Mouse (Mus musculus): ENCODE data around the gene Scnn1b.

Gene Scnn1b

GRCm38 (mm10) chr7:121924361-121924760, 59.5 kb downstream of the Scnn1b start:
- no peak for DNase-seq

- no peak for DNase-seq
Measured at GRCm38 (mm10) chr7:121927882-121928281, 63.0 kb downstream of the Scnn1b start.

DNA sequence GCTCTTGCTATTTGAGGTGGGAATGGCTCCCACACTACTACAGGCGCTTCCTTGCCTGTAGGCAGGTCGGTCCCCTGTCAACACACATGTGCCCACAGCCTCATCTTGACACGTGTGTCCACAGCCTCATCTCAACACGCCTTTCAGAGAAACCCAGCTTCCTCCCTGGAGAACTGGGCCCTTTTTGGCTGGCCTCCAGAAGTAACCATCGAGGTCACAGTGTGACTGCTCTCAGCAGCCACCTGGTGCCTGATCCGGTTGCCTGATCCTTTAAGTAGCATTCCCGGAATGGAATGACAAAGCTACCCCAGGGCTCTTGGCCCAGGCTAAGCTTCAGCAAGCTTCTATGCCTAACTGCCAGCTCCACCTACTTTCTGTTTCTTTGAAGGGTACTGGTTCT, 66.4 kb downstream of the Scnn1b start:
- peak; percentile 55 for DNase-seq

GRCm38 (mm10) chr7:121933675-121934074, 68.8 kb downstream of the Scnn1b start:
- no peak for DNase-seq

GRCm38 (mm10) chr7:121934346-121934745, 69.5 kb downstream of the Scnn1b start:
- no peak for DNase-seq

DNA sequence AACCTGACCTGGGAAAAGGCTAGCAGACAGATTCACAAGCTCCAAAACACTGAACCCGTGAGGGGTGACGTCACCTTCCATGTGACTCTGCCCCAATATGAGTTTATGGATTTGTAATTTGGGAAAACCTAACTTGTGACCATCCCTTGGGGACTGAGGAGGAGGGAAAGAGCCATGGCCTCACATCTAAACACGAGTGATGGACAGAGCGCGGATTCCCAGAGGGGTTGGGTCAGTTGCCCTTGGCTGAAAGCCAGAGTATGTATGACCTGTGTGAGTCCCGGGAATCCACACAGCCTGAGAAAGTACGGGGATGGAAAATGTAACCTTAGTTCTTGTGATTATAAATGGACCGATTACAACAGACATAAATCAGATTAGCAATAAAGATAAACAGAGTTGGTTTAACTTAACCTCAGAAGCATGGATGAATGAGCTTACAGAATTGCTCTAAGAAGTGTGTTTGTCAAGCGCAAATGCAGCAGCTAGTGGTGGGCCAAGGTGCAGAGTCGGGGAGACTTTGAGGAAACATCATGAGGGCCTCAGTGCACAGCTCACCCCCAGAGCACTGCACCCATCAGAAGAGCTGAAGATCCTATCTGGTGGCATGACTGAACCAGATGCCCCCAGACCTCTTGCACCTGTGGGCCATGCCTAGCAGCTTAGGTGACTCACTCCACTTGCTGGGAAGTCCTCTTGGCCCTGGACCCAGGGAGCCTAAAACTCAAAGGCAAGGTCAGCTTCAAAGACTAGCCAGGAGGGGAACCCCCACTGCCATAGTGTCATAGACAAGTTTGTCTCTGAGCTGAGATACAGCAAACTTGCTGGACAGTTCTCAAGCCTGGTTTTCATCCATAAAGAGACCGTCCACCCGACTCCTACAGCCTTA, 71.3 kb downstream of the Scnn1b start:
- peak; percentile 74 for DNase-seq

- no peak for DNase-seq
Measured at GRCm38 (mm10) chr7:121936861-121937630, 72.2 kb downstream of the Scnn1b start.

GRCm38 (mm10) chr7:121938124-121938891, 73.5 kb downstream of the Scnn1b start:
- DNase-seq: no peak

- no peak for DNase-seq
Measured at GRCm38 (mm10) chr7:121939244-121939643, 74.4 kb downstream of the Scnn1b start.

- DNase-seq: no peak
Measured at GRCm38 (mm10) chr7:121939729-121940128, 74.9 kb downstream of the Scnn1b start.

DNA sequence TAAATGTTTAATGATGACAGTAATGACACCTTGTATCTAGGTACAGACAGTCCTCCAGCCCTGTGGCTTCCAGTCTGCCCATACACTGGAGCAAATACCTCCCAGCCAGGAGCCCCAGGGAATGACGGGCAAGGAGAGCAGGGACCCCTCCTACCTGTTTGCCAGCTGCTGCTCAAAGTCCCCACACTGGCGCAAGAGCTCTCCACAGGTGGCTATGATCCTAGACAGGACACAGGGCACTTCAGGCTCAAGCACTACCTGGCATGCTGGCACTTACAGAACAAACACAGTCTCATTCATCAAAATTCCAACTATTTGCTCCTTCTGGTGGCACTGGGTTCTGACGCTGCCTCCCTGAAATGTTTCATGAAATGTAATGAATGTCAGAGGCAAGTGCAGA, 76.2 kb downstream of the Scnn1b start:
- peak; percentile 31 for DNase-seq

DNA sequence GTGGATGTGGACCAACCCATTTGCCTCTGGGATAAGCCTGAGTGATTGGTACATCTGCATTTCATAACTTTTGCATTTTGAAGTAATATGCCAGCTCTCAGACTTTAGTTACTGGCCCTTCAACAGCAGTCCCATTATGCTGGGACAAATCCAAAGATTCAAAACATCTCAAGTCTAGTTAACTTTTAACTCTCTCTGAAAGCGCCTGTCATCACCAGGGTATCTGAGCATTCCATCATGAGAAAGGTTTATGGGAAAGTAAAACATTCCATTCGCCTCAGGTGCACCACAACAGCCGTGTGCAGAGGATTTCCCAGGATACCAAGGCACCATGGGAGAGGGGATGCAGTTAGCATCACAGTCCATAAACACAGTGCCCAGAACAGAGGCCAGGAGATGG, 76.8 kb downstream of the Scnn1b start:
- DNase-seq: peak; percentile 59

- no peak for DNase-seq
Measured at GRCm38 (mm10) chr7:121942371-121942770, 77.5 kb downstream of the Scnn1b start.

GRCm38 (mm10) chr7:121946196-121946595, 81.4 kb downstream of the Scnn1b start:
- no peak for DNase-seq

- no peak for DNase-seq
Measured at GRCm38 (mm10) chr7:121947513-121947912, 82.7 kb downstream of the Scnn1b start.

GRCm38 (mm10) chr7:121954891-121955669, 90.2 kb downstream of the Scnn1b start:
- DNase-seq: no peak

- no peak for DNase-seq
Measured at GRCm38 (mm10) chr7:121955802-121956201, 91.0 kb downstream of the Scnn1b start.

- no peak for DNase-seq
Measured at GRCm38 (mm10) chr7:121961913-121962570, 97.2 kb downstream of the Scnn1b start.

GRCm38 (mm10) chr7:121962571-121962959, 97.7 kb downstream of the Scnn1b start:
- no peak for DNase-seq

- peak; percentile 76 for DNase-seq
Measured at GRCm38 (mm10) chr7:121963883-121964398, 99.1 kb downstream of the Scnn1b start.

- no peak for DNase-seq
Measured at GRCm38 (mm10) chr7:121966169-121966568, 101.3 kb downstream of the Scnn1b start.

Measured in kidney, adult 9 months (tissue).